Mouse (Mus musculus): ENCODE results near the gene Nr1h3.

Nr1h3 gene

DNA sequence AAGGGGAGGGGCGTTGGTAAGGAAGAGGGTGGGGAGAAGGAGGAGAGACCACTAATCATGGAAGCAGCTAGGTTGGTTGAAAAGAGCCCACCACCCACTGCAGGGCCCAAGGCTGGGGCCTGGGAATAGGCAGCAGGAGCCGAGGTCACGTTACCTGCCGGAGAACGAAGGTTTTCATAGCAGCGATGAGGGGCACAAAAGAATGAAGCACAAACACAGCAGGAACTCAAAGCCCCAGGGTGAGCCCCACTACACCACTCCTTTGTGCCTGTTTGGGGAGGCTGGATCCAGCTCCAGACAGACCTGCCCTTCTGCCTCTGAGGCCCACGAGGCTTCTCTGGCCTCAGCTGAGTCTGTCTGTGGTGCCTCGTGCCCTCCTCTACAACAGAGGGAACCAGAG, 62.9 kb downstream of the Nr1h3 start:
- no peak for DNase-seq (ENCODE audit: low spot score in 2 of 2)

DNA sequence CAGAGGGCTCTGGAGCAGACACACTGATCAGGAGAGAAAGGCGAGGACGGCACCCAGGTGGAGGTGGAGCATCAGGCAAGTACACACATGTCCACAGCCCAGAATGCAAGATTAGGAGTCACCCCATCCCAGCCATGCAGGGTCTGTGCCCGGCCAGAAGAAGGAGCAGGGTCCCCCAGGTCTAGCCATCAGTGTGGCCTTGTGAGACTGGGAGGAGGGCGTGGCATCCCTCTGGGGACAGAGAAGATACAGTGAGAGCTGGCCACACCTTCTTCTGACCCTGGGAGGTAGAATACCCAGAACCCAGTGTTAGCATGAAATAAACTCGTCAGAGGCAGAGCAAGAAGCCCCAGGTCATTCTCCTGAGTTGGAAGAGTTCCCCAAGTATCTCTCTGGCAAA, 63.3 kb downstream of the Nr1h3 start:
- no peak for DNase-seq (ENCODE audit: low spot score in 2 of 2)

DNA sequence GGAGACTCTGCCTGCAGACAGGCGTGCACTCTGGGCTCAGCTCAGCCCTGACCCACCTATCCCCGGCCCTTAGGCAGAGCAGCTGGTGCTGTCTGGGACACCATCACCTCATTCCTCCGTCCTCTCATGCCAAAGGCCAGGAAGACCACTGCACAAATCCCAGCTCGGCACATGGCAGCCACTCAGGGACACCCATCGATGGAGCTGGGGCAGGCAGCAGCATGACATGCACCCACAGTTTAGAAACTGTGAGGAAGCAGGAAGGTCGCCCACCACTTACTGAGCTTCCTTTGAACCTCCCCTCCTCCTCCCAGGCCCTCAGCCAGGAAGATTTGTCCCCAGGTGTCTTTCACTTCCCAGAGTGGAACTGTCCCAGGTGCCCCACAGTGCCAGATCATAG, 65.2 kb downstream of the Nr1h3 start:
- DNase-seq (ENCODE audit: low spot score in 2 of 2) = no peak

DNA sequence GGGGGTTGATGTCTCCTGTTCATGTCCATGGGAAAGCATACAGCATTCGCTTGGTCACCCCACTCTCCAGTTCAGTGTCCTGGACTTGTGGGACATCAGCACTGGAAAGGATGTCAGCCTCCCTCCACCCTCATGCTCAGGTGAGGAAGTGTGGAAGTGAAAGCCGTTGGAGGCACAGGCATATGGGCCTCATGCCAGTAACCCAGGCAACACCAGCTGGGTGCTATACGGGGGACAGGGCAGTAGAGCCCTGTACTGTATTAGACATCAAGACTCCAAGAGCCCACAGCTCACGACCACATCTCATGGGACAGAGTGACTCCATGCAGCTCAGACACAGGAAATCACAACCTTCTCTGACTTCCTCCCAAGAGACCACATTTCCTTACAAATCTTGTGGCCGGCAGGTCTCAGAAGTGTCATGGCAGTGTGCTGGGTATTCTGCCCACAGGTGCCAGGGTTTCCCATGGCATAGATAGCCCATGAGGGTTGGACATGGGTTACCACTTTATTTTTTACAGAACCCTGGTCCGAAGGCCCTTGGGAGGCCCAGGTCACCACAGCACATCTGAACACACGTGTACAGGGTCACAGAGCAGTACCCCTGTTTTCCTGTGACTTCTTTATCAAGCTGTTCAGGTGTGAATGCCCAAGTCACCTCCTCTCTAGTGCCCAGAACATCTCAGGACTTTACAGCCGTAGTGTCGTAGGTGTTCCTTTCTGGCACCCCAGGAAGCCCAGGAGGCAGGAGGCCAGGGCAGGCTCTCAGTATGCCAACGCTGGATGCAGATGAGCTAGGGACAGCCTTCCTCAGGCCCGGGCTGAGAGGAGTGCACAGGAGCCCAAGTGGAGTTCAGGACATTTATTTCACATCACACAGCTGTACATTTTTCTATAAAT, 65.9 kb downstream of the Nr1h3 start:
- DNase-seq (ENCODE audit: low spot score in 2 of 2) = no peak
